Mouse (Mus musculus): ENCODE data around the gene Grhpr.
"Not testable (repeated sequence)": the region's sequence is repeated elsewhere in the genome, so short reads cannot be mapped to it uniquely, and the experiment has no call there.

Grhpr gene

DNA sequence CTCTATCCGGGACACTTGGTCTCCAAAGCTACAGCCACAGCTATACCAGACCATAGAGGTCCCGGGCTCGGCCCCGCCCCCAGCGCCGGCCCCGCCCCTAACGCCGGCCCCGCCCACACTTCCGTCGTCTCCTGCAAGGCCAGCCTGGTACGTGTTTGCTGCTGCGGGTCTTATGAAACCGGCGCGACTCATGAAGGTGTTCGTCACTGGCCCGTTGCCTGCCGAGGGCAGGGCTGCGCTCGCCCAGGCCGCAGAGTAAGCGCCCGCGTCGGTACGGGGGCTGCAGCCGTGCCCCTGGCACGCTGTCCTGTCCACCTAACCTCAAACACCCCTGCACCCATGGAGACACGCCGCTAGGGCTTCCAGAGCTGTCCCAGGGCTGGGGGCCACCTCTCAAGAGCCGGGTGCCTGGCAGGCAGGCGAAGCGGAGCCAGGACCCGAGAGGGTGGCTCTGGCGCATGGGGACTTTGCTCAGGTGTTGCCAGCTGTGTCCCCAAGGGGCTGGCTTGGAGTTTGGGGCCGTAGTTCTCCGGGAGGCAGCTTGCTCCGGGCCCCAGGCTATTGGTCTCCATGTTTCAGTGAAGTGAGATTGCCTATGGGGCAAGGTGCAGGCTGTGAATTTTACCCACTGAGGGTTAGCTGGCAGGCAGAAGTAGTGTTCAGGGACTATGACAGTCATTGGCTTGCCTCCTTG, at the start of gene Grhpr:
Grhpr (plus strand) TSS at position 116 of the 694 bp plus-strand sequence.
- peak; percentile 45 for DNase-seq (ENCODE audit: low read depth)

DNA sequence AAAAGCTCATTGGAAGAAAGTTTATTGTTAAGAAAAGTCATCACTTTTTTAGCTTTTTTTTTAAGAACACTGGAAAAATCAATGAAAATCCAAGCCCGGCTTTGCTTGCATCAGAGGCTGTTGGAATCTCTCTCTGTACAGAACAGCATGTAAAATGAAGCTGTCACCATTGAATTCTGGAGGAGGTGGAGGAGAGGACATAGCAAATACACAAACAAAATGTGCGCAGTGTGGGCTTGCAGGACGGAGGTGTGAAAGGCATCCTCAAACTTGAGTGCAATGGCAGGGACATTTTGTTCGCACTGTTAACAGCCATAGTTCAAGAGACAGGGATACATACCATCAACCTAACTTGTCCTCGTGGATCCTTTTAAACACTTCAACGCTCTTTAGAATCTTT, 49.5 kb upstream of the Grhpr start:
- no peak for DNase-seq (ENCODE audit: low read depth)

DNA sequence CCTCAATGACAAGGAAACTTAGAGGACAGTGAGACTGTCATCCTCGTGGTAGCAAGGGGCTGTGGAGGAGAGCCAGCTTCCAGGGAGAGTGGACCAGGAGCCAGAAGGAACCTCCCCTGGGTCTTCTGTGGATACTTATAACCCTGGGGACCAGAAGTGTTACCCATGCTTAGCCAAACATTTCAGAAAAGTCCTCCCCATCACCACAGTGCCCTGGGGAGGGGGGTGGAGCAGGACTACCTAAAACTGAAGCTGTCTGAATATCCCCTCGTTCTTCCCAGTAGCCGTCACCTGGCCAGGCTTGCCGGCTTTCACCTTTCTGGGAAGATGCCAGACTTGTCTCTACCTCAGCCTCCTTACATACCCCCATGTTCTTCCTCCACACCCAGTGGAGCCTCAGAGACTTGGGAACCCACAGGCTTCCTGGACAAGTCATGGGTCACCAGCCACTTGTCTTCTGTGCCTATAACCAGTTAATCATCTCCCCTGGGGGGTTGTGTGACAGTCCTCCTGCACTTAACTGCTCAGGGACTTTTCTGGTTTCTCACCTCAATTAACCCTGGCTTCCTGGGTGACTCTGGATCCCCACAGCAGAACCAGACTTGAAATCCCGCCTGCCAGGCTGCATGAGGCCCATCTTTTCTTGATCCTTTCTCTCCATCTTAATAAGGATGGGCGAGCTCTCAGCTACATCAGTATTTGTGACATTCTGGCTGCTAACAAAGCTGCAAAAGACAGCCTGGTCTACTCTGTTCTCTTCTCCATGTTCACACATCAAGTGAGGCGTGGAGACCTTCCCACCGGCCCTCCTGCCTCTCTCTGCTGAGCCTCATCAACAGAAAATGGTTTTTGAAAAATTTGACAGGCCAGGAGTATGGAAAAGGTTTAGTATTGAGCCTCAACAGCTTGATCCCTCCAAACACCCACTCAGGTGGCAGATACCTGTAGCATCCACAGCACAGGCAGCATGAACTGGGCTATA, 42.5 kb upstream of the Grhpr start:
- DNase-seq (ENCODE audit: low read depth) = no peak

DNA sequence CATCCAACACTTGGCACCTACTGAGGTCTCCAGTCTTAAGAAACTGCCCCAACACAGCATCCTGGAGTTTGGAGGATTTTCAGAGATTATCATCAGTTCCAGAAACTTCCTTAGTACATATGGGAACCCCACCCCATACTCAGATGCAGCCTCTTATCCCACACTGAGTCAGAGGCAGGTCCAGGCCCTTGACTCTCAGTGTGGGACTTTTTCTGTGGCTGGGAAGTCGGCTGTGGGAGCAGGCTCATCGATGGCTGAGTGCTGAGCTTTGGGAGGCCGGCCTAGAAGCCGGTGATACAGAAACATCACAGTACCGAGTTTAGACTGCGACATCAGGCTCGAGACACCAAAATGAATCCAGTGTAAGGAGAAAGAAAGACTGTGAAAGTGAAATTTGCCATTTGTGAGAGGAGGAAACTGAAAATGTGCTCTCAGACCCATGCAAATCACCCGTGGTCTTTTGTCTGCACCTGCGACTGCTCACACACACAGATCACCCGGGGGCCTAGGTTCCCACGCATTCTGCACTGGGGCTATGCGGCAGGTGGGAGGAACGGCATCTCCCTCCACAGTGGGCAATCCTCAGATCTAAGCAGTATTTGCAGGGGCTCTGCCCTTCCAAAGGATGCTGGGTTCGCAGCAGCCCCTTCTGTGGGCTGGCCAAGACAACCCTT, 41.5 kb upstream of the Grhpr start:
- DNase-seq (ENCODE audit: low read depth) = no peak

DNA sequence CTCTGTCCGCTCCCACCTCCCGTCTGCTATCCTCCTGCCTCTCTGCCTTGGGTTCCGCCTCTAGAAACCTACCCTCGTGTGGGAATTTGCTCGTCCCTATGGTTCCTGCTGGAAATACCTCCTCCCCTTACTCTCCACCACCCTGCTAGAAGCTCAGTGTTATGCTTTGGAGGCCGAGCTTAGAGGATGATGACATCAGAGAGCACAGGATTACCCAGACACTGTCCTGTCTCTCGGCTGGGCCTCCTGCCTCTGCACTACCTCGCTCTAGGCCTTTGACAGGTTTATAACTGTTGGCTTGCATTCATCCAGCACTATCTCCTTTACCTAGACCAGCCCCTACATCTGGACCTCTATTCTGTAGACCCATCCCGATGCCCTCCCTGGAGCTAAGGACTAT, 40.9 kb upstream of the Grhpr start:
- DNase-seq (ENCODE audit: low read depth) = no peak

DNA sequence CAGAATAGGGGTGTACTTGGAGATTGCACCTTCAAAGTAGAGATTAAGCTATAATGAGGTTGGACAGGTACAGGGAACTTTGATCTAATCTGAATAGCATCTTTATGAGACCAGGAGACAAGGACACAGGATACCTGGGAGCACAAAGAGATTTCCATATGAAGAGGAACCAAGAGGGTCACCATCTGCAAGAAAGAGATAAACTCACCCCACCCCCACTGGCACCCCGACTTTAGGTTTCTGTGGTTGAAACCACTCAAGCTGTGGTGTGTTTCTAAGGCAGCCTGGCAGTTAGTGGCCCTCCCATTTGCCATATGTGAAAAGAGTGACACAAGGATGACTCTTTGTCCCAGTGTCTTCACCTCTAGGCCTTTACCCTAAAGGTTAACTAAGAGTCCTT, 39.0 kb upstream of the Grhpr start:
- DNase-seq (ENCODE audit: low read depth) = no peak

DNA sequence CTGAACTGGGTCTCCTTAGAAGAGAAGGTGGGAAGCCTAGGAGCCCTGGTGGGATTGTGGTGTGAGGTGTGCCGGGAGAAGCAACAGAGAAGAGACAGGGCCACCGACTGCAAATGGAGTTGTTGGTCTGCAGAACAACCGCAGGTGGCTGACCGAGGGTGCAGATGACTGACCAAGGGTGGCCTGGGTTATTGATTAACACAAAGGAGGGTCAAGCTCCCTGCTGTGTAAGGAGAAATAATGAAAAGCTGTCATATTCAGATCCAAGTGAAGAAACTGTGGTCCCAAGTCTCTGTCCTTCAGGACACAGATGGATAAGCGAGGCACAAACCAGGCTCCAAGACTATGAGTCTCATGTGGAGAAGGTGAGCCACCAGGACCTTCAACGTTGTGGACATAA, 37.7 kb upstream of the Grhpr start:
- no peak for DNase-seq (ENCODE audit: low read depth)

DNA sequence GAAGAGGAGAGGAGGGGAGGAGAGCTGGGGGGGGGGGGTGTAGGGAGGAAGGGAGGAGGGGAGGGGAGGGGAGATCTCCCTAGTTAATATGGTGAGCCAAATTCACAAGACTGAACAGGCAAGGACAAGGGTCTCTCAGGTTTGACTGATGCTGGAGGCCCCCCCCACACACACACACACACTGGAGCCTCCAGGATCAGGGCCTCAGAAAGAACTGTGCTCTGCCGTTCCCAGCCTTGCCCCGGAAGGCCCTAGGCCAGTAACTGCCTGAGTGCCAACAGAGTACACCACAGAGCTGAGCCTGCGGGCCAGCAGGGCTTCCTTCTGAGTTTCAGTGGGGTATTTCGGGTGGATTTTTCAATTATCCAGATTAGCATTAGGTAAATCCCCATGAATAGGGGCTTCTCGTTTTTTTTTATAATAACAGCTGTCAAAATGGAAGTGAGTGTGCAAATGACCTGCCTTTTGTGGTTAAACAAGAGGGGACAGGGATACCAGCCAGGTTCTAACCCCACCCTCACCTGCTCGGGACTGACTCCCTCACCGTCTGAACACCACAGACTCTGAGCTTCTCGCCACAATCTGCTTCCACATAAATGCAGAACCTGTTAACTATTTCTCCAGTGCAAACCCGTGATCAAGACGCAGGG, 36.6 kb upstream of the Grhpr start:
- DNase-seq (ENCODE audit: low read depth) = no peak

DNA sequence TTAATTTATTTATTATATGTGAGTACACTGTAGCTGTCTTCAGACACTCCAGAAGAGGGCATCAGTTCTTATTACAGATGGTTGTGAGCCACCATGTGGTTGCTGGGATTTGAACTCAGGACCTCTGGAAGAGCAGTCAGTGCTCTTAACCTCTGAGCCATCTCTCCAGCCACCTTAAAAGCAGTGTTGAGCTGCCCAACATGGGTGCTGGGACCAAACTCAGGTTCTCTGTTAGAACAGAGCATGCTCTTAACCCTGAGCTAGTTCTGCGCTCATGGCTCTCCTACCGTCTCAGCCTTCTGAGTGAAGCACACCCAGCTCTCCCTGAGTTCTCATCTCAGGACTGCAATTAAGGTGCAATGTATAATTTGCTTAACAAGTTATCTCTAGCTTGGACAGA, 35.1 kb upstream of the Grhpr start:
- DNase-seq (ENCODE audit: low read depth) = not testable (repeated sequence)

DNA sequence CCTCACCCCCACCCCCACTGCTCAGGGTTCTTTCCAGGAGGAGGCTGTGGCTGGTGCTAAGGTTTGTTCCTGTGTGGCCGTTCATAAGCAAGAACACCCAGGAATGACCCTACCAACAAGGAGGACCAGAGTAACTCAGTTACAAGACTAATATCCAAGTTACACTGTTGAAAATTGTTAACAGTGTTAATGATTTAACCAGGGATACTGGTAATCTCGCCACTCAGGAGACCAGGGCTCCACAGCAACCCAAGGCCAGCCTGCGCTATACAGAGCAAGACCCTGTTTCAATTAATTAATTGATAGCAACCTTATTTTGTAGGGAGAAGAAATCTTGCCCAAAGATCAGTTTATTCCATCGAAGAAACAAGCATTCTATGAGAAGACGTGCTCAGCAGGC, 33.7 kb upstream of the Grhpr start:
- no peak for DNase-seq (ENCODE audit: low read depth)

DNA sequence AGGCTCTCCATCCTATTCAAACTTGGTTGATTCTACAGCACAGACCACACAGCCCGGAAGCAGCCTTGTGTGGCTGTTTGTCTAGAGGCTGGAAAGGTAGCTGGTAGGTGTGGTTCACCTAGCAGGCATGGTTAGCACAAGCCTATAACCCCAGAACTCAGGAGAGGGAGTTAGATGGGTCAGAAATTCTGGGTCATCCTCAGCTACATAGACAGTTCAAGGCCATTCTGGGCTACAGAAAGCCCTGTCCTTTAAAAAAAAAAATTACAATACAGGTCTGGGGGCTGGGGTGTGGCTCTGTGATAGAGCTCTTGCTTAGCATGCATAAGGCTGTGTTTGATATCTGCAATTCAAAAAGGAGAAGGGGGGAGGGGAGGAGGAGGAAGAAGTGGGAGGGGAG, 32.9 kb upstream of the Grhpr start:
- no peak for DNase-seq (ENCODE audit: low read depth)

DNA sequence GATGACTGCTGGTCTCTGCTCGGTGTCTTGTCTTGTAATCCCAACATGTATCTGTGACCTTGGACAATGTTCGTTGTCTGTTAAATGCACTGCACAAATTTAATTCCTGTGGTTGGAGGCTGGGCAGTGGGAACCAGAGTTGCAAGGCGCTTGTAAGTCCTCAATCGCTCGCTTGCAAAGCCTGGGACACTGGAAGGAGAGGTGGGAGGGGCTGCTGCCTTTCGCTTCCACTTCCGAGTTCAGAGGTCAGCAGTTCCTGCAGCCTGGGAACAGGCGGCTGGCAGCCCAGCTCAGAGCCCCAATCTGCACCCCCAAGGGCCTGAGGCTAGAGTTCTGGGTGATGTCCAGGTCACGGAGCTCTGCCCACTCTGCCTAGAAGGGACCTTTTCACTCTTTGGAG, 28.2 kb upstream of the Grhpr start:
- DNase-seq (ENCODE audit: low read depth) = no peak

DNA sequence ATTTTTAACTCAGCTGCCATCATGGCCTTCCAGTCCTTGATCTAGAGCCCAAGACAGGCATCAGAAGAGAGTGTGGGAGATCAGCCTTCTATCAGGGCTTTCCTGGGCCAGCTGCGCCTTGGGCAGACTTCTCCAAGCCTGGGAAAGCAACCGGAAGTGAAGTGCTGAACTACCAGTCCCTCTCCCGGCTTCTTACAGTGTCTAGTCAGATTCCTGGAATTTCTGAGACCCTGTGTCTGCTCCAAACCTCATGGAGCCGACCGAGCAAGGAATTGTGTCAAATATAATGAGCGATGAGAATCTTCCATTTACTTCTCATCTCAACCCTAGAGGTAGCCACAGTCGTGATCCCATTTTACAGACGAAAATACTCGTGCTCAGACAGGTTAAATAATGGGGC, 22.4 kb upstream of the Grhpr start:
- no peak for DNase-seq (ENCODE audit: low read depth)

DNA sequence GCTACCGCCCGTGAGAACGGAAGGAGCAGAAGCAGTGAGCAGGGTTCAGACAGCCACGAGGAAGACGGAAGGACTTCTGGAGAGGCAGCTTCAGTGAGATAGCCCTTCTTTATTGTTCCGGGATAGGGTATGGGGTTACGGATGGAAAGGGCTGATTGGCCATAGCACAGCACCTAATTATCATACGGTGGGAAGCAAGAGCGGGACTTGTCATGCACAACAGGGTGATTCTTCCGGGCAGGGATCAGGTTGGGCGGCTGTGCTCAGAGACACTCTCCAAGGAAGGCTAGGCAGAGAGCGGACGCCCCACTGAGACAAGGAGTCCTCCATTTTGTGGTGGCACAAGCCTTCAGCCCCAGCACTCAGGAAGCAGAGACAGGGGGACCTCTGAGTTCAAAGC, 22.0 kb upstream of the Grhpr start:
- DNase-seq (ENCODE audit: low read depth) = no peak

DNA sequence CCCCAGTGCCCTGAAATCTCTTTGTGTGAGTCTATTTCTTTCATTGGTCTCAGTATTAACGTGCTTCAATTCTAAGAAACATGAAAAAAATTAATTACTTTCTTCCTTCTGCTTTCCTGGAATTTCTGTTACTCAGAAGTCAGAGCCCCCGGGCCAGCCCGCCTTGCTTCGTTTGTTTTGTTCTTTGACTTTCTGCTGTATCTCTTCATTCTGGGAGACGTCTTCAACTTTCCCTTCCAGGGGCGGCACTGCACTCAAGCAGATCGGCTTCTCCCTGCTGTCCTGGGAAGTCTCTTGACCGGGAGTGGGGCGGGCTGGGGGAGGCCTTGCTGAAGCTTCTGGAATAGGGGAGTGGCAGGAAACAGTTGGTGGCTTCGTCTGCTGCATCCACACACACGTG, 18.0 kb upstream of the Grhpr start:
- no peak for DNase-seq (ENCODE audit: low read depth)

DNA sequence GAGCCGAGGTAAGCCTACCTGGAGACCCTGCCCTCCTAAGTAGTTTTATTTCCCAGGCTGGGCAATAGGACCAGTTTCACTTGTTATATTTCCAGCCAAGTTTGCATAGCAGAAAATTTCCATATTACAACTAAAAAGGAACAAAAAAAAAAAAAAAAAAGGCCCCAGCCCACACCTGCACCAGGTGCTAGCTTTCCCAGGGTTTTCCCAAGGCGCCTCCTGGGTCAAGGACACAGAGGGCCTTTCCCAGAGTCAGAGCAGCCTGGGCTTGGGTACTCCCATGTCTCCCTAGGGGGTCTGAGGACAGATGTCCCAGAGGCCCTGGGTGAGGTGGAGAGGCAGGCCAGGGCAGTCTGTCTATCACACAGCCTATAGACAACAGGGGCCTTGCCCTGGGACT, 16.0 kb upstream of the Grhpr start:
- no peak for DNase-seq (ENCODE audit: low read depth)

DNA sequence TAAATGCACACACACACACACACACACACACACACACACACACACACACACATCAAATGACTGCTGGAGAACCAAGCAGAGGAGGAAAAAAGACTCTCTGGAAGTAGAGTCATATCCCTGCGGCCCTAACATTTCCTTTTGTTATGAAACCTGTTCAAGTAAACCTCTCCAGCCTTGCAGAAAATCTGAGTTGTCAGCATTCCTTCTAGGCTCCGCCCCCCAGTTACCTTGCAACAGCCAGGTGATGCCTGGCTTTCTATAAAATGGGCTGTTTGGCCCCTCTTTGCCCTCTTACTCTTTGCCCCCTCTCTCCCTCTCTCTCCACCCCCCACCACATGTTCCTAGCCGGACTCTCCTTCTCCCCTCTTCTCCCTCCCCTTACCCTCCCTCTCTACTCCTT, 15.5 kb upstream of the Grhpr start:
- no peak for DNase-seq (ENCODE audit: low read depth)

DNA sequence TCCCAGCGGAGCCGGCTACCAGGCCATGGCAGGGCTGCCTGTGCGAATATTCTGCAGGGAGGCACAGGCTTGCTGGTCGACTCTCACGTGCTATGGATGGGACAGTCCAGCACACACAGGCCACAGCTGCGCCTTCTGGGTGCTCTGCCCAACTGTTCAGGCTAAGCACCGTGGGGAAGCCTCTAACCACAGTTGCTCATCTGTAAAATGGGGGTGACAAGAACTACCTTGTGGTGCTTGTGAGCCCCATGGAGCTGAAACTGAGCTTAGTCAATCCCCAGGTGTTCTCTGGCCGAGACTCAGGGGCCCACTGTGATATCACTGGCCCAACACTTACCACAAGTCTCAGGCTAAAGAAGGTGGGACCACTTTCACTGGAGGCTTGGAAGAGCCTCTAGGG, 13.8 kb upstream of the Grhpr start:
- no peak for DNase-seq (ENCODE audit: low read depth)

DNA sequence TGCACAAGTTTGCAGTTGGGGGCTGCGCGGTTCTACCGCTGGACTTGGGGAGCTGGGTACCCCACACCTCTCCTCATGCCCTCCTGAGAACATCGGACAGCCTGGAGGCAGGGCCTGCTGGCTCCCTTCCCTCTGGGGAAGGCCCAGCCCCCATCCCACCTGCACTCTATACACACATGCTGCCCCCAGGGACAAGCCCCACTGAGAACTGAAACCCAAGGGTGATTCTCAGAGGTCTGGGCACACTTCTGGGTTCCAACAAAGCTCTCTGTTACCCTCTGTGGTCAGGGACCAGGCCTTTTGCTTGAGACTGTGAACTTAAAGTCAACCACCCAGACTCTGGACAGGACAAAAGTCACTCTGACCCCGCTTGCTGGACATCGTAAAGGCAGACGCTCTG, 11.1 kb upstream of the Grhpr start:
- DNase-seq (ENCODE audit: low read depth) = no peak

DNA sequence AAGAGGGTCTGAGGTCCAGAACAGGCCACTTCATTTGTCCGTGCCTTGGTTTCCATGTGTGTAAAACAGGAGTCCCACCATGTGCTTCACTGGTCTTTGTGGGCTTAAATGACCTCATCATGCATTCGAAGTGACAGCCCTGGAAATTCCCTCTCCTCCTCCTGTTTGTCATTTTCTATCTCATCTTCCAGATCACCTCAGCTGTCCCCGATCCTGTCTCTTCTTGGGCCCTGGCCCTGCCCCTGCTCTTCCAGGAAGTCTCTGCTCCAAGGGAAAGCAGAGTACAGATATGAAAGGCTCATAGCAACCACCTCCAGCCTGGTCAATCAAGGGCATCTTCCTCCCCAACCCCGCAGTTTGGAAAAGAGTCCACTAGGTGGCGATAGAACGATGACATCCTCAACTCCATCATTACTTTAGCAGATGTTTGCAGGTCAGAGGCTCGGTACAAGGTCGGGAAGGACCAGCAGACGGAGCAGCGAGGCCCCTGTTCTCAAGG, 10.5 kb upstream of the Grhpr start:
- DNase-seq (ENCODE audit: low read depth) = no peak

DNA sequence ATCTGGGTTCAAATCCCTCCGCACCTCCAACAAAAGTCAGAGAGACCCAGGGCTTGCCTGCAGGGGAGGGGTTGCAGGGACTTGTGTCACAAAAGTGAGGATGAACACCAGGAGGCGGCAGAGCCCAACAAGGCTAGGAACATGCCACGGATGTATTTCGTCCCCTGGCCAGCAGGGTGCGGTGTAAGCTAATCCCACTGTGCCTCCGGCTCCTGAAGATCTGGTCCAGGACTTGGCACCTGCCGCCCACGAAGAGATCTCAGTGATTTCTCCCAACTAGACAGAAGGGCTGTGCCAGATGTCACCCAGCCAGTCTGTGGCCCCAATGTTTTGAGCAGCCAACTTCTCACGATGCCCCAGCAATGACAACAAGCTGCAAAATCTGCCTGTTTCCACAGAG, 7.7 kb upstream of the Grhpr start:
- peak; percentile 64 for DNase-seq (ENCODE audit: low read depth)

DNA sequence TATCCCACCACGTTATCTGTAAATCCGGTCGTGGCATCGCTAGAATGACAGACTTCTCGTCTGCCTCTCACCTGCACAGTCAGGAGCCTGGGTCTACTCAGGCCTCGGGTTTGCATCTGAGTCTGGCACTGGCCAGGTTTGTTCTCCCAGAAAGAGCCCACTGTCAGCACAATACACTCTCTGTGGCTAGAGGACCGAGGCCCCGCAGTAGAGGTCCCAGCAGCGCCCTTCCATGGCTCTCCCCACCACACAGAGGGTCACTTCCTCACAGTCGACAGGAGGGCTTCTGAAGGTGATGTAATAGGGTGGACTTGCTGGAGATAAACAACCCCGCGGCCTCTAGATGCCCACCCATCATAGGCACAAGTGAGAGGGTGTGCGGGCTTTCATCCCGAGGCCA, 7.3 kb upstream of the Grhpr start:
- no peak for DNase-seq (ENCODE audit: low read depth)
